Mouse (Mus musculus): Measurements from ENCODE around the gene Gm45618. TPM values are rescaled to one million over a fixed set of nuclear protein-coding genes. Genes with fewer than 3 reads are reported as not detected.
"Not testable (repeated sequence)": the region's sequence is repeated elsewhere in the genome, so short reads cannot be mapped to it uniquely, and the experiment has no call there.

The Gm45618 gene
- polyA plus RNA-seq, 2 experiments, result not detected

DNA sequence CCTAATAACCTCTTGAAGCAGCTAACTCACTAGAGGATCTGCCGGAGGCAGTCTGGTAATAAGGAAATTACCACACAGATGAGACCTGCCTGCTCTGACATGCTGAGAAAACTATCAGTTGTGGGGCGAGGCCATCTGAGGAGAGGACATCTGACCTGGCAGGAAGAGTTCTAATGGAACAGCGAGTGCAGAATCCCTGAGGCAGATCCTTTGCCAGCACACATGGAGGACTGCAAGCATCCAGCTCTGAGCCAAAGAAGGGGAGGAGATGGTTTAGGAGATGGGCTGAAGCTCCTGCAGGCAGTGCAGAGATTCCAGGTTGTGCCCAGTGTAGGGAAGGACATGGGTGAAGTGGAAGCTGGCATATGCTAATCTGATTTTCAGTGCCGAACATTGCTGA is 31.7 kb upstream of the Gm45618 start:
- Histone ChIP-seq H3K27me3 (ENCODE audit: control insufficient read depth, insufficient read depth, low read length) (no peaks in the 10 kb centered on the region), H3K9me3 (ENCODE audit: control insufficient read depth, low read length) (no peaks in the 10 kb centered on the region), H3K4me3 (ENCODE audit: insufficient read depth in 1 of 2, low read depth in 2 of 2, low read length in 2 of 2) (no peak overlapping the region), H3K9ac (replicated peaks) (no peak overlapping the region), H3K4me2 (ENCODE audit: low read depth) (no peak overlapping the region), H3K36me3 (replicated peaks; ENCODE audit: control insufficient read depth, insufficient read depth, low read depth) (no peaks in the 10 kb centered on the region), H3K4me1 (replicated peaks; ENCODE audit: control insufficient read depth in 2 of 2, insufficient read depth in 2 of 2, low read length in 1 of 2) (no peaks in the 10 kb centered on the region), H3K27ac (no peak overlapping the region)
- ATAC-seq (ENCODE audit: insufficient read depth) (no peak), DNase-seq (ENCODE audit: low read depth in 3 of 3, low spot score in 3 of 3) (no peak)
- TF ChIP-seq EP300 (IDR thresholded peaks at IDR 0.05; ENCODE audit: low read depth), result no peak
- no peak for TF ChIP-seq CTCF (IDR thresholded peaks at IDR 0.05; ENCODE audit: low read depth)
- WGBS (ENCODE audit: insufficient replicate concordance), result 59% methylated on average over 4 of the region's 4 CpGs

DNA sequence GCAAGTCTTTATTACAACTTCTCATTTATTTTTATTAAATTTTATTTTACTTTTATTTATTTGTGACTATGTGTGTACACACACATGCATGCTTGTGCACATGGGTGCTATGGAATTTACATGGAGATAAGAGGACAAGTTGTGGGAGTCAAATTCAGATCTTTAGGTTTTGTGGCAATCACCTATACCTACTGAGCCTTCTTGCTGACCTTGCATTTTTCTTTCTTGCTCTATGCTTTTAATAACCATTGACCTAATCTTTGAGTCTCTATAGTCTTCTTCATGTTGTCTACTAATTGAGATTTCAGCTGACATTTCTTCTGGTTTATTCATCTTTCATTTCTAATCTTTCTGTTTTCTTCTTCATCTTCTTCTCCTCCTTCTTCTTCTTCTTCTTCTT is 28.1 kb upstream of the Gm45618 start:
- H3K9me3 ChIP-seq (ENCODE audit: control insufficient read depth, low read length), result no peaks in the 10 kb centered on the region
- TF ChIP-seq EP300 (IDR thresholded peaks at IDR 0.05; ENCODE audit: low read depth), result no peak
- TF ChIP-seq CTCF (IDR thresholded peaks at IDR 0.05; ENCODE audit: low read depth), result no peak
- no peaks in the 10 kb centered on the region for H3K4me1 ChIP-seq (replicated peaks; ENCODE audit: control insufficient read depth in 2 of 2, insufficient read depth in 2 of 2, low read length in 1 of 2)
- H3K4me3 ChIP-seq (ENCODE audit: insufficient read depth in 1 of 2, low read depth in 2 of 2, low read length in 2 of 2), result no peak overlapping the region
- ATAC-seq (ENCODE audit: insufficient read depth) (no peak), DNase-seq (ENCODE audit: low read depth in 3 of 3, low spot score in 3 of 3) (no peak)
- no peak overlapping the region for H3K4me2 ChIP-seq (ENCODE audit: low read depth)
- H3K36me3 ChIP-seq (replicated peaks; ENCODE audit: control insufficient read depth, insufficient read depth, low read depth), result no peaks in the 10 kb centered on the region
- no peak overlapping the region for H3K9ac ChIP-seq (replicated peaks)
- H3K27ac ChIP-seq, result no peak overlapping the region
- H3K27me3 ChIP-seq (ENCODE audit: control insufficient read depth, insufficient read depth, low read length), result no peaks in the 10 kb centered on the region

DNA sequence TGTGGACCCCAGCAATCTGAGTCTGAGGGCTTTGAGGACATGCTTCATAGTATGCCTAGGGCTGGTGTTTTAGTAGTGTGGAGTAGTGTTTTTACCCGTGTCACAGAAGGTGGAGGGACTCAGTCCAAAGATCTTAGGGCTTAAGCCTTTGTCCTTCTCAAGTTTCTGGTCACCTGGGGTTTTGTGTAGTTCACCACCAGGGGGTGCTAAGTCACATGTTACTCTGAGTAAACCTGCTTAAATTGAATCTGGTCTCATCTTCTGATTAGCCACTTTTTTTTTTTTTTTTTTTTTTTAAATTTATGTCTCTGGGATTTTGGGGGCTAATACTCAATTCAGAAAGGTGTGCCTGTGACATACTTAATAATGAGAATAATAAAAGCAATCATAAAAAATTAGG is 25.5 kb upstream of the Gm45618 start:
- DNase-seq (ENCODE audit: low read depth in 3 of 3, low spot score in 3 of 3) (peak in 2 of 3 experiments; percentile 14 to 19), ATAC-seq (ENCODE audit: insufficient read depth) (no peak)
- H3K4me1 ChIP-seq (replicated peaks; ENCODE audit: control insufficient read depth in 2 of 2, insufficient read depth in 2 of 2, low read length in 1 of 2), result no peaks in the 10 kb centered on the region
- no peak overlapping the region for H3K4me2 ChIP-seq (ENCODE audit: low read depth)
- H3K36me3 ChIP-seq (replicated peaks; ENCODE audit: control insufficient read depth, insufficient read depth, low read depth), result no peaks in the 10 kb centered on the region
- H3K9ac ChIP-seq (replicated peaks), result no peak overlapping the region
- H3K27me3 ChIP-seq (ENCODE audit: control insufficient read depth, insufficient read depth, low read length), result no peaks in the 10 kb centered on the region
- no peak overlapping the region for H3K4me3 ChIP-seq (ENCODE audit: insufficient read depth in 1 of 2, low read depth in 2 of 2, low read length in 2 of 2)
- TF ChIP-seq CTCF (IDR thresholded peaks at IDR 0.05; ENCODE audit: low read depth) (peak; percentile 51), EP300 (IDR thresholded peaks at IDR 0.05; ENCODE audit: low read depth) (no peak)
- H3K27ac ChIP-seq, result no peak overlapping the region
- no peaks in the 10 kb centered on the region for H3K9me3 ChIP-seq (ENCODE audit: control insufficient read depth, low read length)
- WGBS (ENCODE audit: insufficient replicate concordance), result 3% methylated on average over 1 of the region's 1 CpGs

DNA sequence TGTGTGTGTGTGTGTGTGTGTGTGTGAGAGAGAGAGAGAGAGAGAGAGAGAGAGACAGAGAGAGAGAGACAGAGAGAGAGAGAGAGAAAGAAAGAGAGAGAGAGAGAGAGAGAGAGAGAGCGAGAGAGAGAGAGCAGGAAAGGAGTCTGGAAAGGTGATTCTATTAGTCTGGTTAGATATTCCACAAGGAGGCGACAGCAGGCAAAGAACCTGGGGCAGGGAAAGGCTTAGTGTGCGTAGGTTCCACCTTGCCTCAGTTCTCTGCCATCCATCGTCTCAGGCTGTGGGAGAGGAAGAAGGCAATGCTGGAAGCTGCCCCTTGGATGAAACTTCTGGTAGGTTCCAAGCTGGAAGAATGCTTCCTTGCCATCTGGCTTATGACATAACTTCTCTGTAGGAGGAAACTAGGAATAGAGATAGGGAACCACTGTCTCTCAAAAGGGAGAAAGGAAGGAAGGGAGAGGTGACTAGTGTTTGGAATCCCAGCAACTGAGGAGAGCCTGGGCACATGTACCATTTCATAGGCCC is 24.9 kb upstream of the Gm45618 start:
- TF ChIP-seq EP300 (IDR thresholded peaks at IDR 0.05; ENCODE audit: low read depth), result no peak
- no peak for TF ChIP-seq CTCF (IDR thresholded peaks at IDR 0.05; ENCODE audit: low read depth)

DNA sequence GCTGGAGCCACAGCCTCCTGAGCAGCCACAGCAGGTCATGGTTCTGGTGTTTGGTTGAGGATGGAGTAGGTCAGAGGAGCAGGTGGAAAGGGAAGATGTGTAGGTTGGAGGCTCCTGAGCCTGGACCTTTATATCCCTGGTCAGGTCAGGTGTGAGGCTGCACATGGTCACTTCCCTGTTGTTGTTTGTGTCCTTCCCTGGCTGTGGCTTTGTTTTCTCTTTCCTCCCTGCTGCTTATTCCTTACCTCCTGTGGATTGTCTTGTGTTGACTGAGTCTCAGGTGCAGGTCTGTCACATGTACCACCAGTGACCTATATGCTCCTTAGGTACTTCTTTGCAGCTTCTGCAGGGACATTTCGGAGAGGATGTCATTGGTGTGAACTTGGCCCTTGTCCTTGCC is 24.0 kb upstream of the Gm45618 start, which contains the start of gene Gm45337:
Gm45337 (minus strand) TSS at position 101 of the 400 bp plus-strand sequence.
- Histone ChIP-seq H3K9me3 (ENCODE audit: control insufficient read depth, low read length) (no peaks in the 10 kb centered on the region), H3K27me3 (ENCODE audit: control insufficient read depth, insufficient read depth, low read length) (no peaks in the 10 kb centered on the region), H3K4me1 (replicated peaks; ENCODE audit: control insufficient read depth in 2 of 2, insufficient read depth in 2 of 2, low read length in 1 of 2) (no peaks in the 10 kb centered on the region), H3K4me2 (ENCODE audit: low read depth) (no peak within 1 kb of the TSS), H3K36me3 (replicated peaks; ENCODE audit: control insufficient read depth, insufficient read depth, low read depth) (no peaks in the 10 kb centered on the region), H3K27ac (no peak within 1 kb of the TSS), H3K9ac (replicated peaks) (no peak within 1 kb of the TSS), H3K4me3 (ENCODE audit: insufficient read depth in 1 of 2, low read depth in 2 of 2, low read length in 2 of 2) (no peak within 1 kb of the TSS)
- ATAC-seq (ENCODE audit: insufficient read depth) (no peak), DNase-seq (ENCODE audit: low read depth in 3 of 3, low spot score in 3 of 3) (no peak)
- TF ChIP-seq EP300 (IDR thresholded peaks at IDR 0.05; ENCODE audit: low read depth) (no peak), CTCF (IDR thresholded peaks at IDR 0.05; ENCODE audit: low read depth) (no peak)
- 27% methylated on average over 1 of the region's 1 CpGs for WGBS (ENCODE audit: insufficient replicate concordance)

More for the DNA sequence above, 24.9 kb upstream of the Gm45618 start:
- H3K4me1 ChIP-seq (replicated peaks; ENCODE audit: control insufficient read depth in 2 of 2, insufficient read depth in 2 of 2, low read length in 1 of 2), result no peaks in the 10 kb centered on the region
- no peaks in the 10 kb centered on the region for H3K9me3 ChIP-seq (ENCODE audit: control insufficient read depth, low read length)
- no peaks in the 10 kb centered on the region for H3K27me3 ChIP-seq (ENCODE audit: control insufficient read depth, insufficient read depth, low read length)
- 37% methylated on average over 4 of the region's 4 CpGs for WGBS (ENCODE audit: insufficient replicate concordance)
- no peak overlapping the region for H3K4me3 ChIP-seq (ENCODE audit: insufficient read depth in 1 of 2, low read depth in 2 of 2, low read length in 2 of 2)
- H3K27ac ChIP-seq, result no peak overlapping the region
- no peak for DNase-seq (ENCODE audit: low read depth in 3 of 3, low spot score in 3 of 3)
- no peaks in the 10 kb centered on the region for H3K36me3 ChIP-seq (replicated peaks; ENCODE audit: control insufficient read depth, insufficient read depth, low read depth)
- no peak overlapping the region for H3K4me2 ChIP-seq (ENCODE audit: low read depth)
- H3K9ac ChIP-seq (replicated peaks), result no peak overlapping the region
- ATAC-seq (ENCODE audit: insufficient read depth), result no peak

DNA sequence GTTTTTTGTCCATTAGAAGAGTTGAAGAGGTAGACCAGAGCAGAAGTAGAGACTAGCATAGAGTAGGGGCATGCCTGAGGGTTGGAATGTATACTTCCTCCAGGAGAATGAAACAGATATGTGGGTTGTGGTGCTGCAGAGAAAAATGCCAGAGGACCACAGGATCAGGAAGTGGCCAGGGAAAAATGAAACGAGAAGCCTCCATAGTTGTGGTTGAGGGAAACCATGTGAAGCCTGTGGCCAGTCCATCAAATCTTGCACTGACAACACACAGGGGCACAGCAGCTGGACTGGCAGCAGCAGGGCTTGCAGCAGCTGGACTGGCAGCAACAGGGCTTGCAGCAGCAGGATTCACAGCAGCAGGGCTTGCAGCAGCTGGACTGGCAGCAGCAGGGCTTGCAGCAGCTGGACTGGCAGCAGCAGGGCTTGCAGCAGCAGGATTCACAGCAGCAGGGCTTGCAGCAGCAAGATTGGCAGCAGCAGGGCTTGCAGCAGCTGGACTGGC is 23.0 kb upstream of the Gm45618 start:
- H3K27ac ChIP-seq; H3K4me2 ChIP-seq (ENCODE audit: low read depth); H3K27me3 ChIP-seq (ENCODE audit: control insufficient read depth, insufficient read depth, low read length); ATAC-seq (ENCODE audit: insufficient read depth); H3K36me3 ChIP-seq (replicated peaks; ENCODE audit: control insufficient read depth, insufficient read depth, low read depth); H3K4me1 ChIP-seq (replicated peaks; ENCODE audit: control insufficient read depth in 2 of 2, insufficient read depth in 2 of 2, low read length in 1 of 2); H3K9ac ChIP-seq (replicated peaks); H3K9me3 ChIP-seq (ENCODE audit: control insufficient read depth, low read length); H3K4me3 ChIP-seq (ENCODE audit: insufficient read depth in 1 of 2, low read depth in 2 of 2, low read length in 2 of 2); DNase-seq (ENCODE audit: low read depth in 3 of 3, low spot score in 3 of 3): not testable (repeated sequence)
- WGBS (ENCODE audit: insufficient replicate concordance), result 0% methylated on average over 1 of the region's 1 CpGs

Data from liver, embryonic 14.5 days (tissue).